Mouse (Mus musculus) lung, postnatal 0 days (tissue): ENCODE measurements around the gene Inip.

Experiments
- CTCF ChIP-seq: IDR thresholded peaks from 2 replicates; pipeline ENCODE4 v1.5.1; 2016; ENCODE audit warnings: antibody characterized with exemption, mild to moderate bottlenecking
- EP300 ChIP-seq: IDR thresholded peaks from 2 replicates; pipeline ENCODE4 v1.6.1; 2016; ENCODE audit warnings: antibody characterized with exemption, mild to moderate bottlenecking, control low read depth

DNA sequence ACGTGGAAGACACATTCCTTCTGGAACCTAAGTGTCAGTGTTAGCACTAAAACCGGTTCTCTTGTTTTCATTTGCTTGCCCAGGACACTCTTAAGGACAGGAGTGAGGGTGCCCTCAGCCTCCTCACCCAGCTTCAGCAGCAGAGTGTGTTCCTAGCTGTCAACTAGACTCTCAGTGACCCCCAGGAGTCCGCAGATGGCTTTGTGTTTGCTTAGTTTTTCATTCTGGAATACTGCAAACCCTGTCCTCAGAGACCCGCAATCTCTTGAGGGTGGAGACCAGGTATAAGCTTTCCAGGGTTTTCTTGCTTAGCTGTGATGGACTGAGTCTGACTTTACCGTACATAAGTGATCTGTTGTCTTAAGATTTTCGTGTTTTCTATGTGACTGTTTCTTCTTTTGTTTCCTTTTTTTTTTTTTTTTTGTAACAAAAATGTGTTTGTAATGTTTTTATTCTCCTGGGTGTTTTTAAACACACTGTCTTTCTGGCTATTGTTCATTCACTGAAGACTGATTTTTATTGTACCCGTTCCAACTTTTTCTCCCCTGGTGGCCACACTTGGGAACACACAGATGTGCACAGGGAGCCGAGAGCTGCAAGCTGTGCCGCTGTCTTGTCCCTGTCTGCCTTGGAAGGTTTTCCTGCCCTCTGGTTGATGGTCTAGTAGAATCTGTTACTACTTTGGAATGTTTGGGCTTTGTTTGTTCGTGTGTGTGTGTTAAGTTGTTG is 40.6 kb downstream of the Inip start:
- TF ChIP-seq CTCF (peak; percentile 77), EP300 (no peak)
